In the genomic region with DNA sequence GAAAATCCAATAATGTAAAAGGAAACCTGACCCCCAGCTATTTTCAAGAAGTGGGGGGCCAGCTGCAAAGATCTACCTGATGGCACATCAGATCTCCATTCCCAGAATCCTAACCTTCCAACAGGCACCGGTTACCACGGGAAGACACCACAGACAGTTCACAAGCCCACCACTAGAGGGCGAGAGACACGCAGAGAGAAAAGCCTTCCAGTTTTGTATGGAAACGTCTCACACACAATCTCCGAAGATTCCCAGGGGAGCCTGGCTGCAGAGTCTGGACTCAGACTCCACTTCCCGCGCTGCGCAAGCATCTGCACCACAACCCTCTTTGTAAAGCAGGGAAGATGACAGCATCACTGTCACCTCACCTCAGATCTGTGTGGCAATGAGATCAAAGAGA, we compare ENCODE assay signal across 8 mouse cellular contexts. TPM values are rescaled to one million over a fixed set of nuclear protein-coding genes. Genes with fewer than 3 reads are reported as not detected.
DNase-seq lines count a peak whose midpoint lies in the region; ATAC-seq lines count a peak whose summit lies in the region.

No protein-coding gene starts in this region.

- no peak overlapping the region for H3K4me3 ChIP-seq in hindbrain, embryonic 10.5 days
- H3K4me3 ChIP-seq in lung, embryonic 15.5 days, result no peak overlapping the region

- peak overlapping the region; percentile 45 for H3K4me2 ChIP-seq in lung, embryonic 15.5 days

- peaks cover 20% of the 10 kb centered on the region for H3K36me3 ChIP-seq in hindbrain, embryonic 10.5 days
- no peaks in the 10 kb centered on the region for H3K36me3 ChIP-seq in lung, embryonic 15.5 days

- ATAC-seq in lung, embryonic 15.5 days (ENCODE audit: borderline replicate concordance, extremely low read depth, low FRiP score, low TSS enrichment), result peak; percentile 4; the same call in 1 of the 2 replicates

- 0 out of 2 replicates have a peak, but pooled peaks cover 2% of the 10 kb centered on the region for H3K9me3 ChIP-seq in hindbrain, embryonic 10.5 days
- no peaks in the 10 kb centered on the region for H3K9me3 ChIP-seq in lung, embryonic 15.5 days

- no peak overlapping the region for H3K27ac ChIP-seq in hindbrain, embryonic 10.5 days
- H3K27ac ChIP-seq in lung, embryonic 15.5 days, result no peak overlapping the region

- 7% methylated on average over 9 of the region's 9 CpGs for WGBS in hindbrain, embryonic 10.5 days
- 3% methylated on average over 9 of the region's 9 CpGs for WGBS in lung, embryonic 15.5 days

- peak; percentile 68 for DNase-seq in Muller cell, postnatal 12 days (ENCODE audit: inconsistent ontology term)
- peak; percentile 89 for DNase-seq in cerebellum, adult 9-11 months
- DNase-seq in frontal cortex, adult 2 months (ENCODE audit: extremely low spot score in 1 of 2, low spot score in 1 of 2), result peak; percentile 81 to 97
- peak; percentile 88 for DNase-seq in hindbrain, embryonic 10.5 days (ENCODE audit: low spot score)
- peak; percentile 80 to 90 for DNase-seq in layer of hippocampus, adult 8-10 months (ENCODE audit: low spot score in 2 of 2)
- DNase-seq in ovary, adult 18-20 months (ENCODE audit: low spot score), result peak; percentile 60
- DNase-seq in thymus, postnatal 10 days (ENCODE audit: low spot score in 2 of 2), result peak; percentile 48 to 79

- peak overlapping the region; percentile 29; the same call in 1 of the 2 replicates for H3K9ac ChIP-seq in lung, embryonic 15.5 days

- no peaks in the 10 kb centered on the region for H3K27me3 ChIP-seq in hindbrain, embryonic 10.5 days (ENCODE audit: insufficient read depth, poor library complexity, severe bottlenecking)
- H3K27me3 ChIP-seq in lung, embryonic 15.5 days, result no peaks in the 10 kb centered on the region

- peaks cover 4% of the 10 kb centered on the region; the same call in 1 of the 2 replicates for H3K4me1 ChIP-seq in hindbrain, embryonic 10.5 days (replicated peaks)
- peaks cover 3% of the 10 kb centered on the region; the same call in 1 of the 2 replicates for H3K4me1 ChIP-seq in lung, embryonic 15.5 days

RNA-seq across cellular contexts. Expression of a gene that starts 43.7 kb away (rescaled TPM):
- polyA plus RNA-seq in frontal cortex, adult 2 months (2012; rRNA removed), result 11.6 and 12.5 TPM in 2 replicates
- polyA plus RNA-seq in hindbrain, embryonic 10.5 days (2016; fragmentation: Nextera tagmentation; extraction: Ambion mirVana), result 10.3 and 13.3 TPM in 2 replicates
- 10 to 100 TPM; 14.0 to 16.5 (median 15.7) TPM for total RNA-seq in layer of hippocampus, adult 8-10 months (2022)
- 6.9 and 9.1 TPM in 2 replicates for polyA plus RNA-seq in lung, embryonic 15.5 days (2015; fragmentation: Nextera tagmentation; extraction: Ambion mirVana)

RNA-seq across cellular contexts. Expression of a gene that starts 58.6 kb away (rescaled TPM):
- polyA plus RNA-seq in frontal cortex, adult 2 months (2012; rRNA removed), result 0.42 and 0.55 TPM in 2 replicates
- polyA plus RNA-seq in hindbrain, embryonic 10.5 days (2016; fragmentation: Nextera tagmentation; extraction: Ambion mirVana), result 5.1 and 6.9 TPM in 2 replicates
- total RNA-seq in layer of hippocampus, adult 8-10 months (2022), result under 1 TPM in 3 of 4 experiments, not detected in 1; 0.21 to 0.71 (median 0.57) TPM
- polyA plus RNA-seq in lung, embryonic 15.5 days (2015; fragmentation: Nextera tagmentation; extraction: Ambion mirVana), result 24.4 and 26.5 TPM in 2 replicates
